Mouse (Mus musculus) MEL-GATA-1-ER (cell line): ENCODE results near the gene Grb7.

Experiments
- DNase-seq: peaks from one replicate; pipeline ENCODE4 v3.0.0-alpha.2; 2012; ENCODE audit warnings: low read depth; ENCODE audit errors: extremely low read depth

Gene Grb7

GRCm38 (mm10) chr11:98445238-98445637 is 956 bp upstream of the Grb7 start:
- DNase-seq: no peak

GRCm38 (mm10) chr11:98445679-98446078 is 515 bp upstream of the Grb7 start:
- no peak for DNase-seq

- no peak for DNase-seq
Observed at GRCm38 (mm10) chr11:98446562-98447474, 624 bp downstream of the Grb7 start.

GRCm38 (mm10) chr11:98447475-98447834 is 1.3 kb downstream of the Grb7 start:
- no peak for DNase-seq

GRCm38 (mm10) chr11:98448191-98448790 is 2.1 kb downstream of the Grb7 start:
- peak; percentile 18 for DNase-seq

- no peak for DNase-seq
Observed at GRCm38 (mm10) chr11:98449419-98449818, 3.2 kb downstream of the Grb7 start.

GRCm38 (mm10) chr11:98449921-98450771 is 4.0 kb downstream of the Grb7 start:
- DNase-seq: no peak

GRCm38 (mm10) chr11:98455484-98455883 is 9.3 kb downstream of the Grb7 start:
- DNase-seq: peak; percentile 26

- no peak for DNase-seq
Observed at GRCm38 (mm10) chr11:98456545-98456944, 10.4 kb downstream of the Grb7 start.

- no peak for DNase-seq
Observed at GRCm38 (mm10) chr11:98456945-98457344, 10.8 kb downstream of the Grb7 start.

GRCm38 (mm10) chr11:98457367-98458120 is 11.3 kb downstream of the Grb7 start:
- peak; percentile 63 for DNase-seq

- no peak for DNase-seq
Observed at GRCm38 (mm10) chr11:98458121-98458990, 12.2 kb downstream of the Grb7 start.

- no peak for DNase-seq
Observed at GRCm38 (mm10) chr11:98459071-98459741, 13.0 kb downstream of the Grb7 start.

GRCm38 (mm10) chr11:98459860-98460259 is 13.7 kb downstream of the Grb7 start:
- no peak for DNase-seq

GRCm38 (mm10) chr11:98461109-98461720 is 15.0 kb downstream of the Grb7 start:
- DNase-seq: no peak

GRCm38 (mm10) chr11:98462255-98462654 is 16.1 kb downstream of the Grb7 start:
- no peak for DNase-seq

GRCm38 (mm10) chr11:98463911-98464310 is 17.7 kb downstream of the Grb7 start:
- no peak for DNase-seq

- no peak for DNase-seq
Observed at GRCm38 (mm10) chr11:98464516-98464915, 18.3 kb downstream of the Grb7 start.
